7 mouse cellular contexts compared by ENCODE assay signal in genomic region chr6:72851633-72852032, GRCm38 (mm10). TPM values are rescaled to one million over a fixed set of nuclear protein-coding genes. Genes with fewer than 3 reads are reported as not detected.
DNase-seq lines count a peak whose midpoint lies in the region; ATAC-seq and TF ChIP-seq lines count a peak whose summit lies in the region.

No protein-coding gene starts in this region.

- H3K9me3 ChIP-seq in kidney, embryonic 14.5 days (ENCODE audit: control insufficient read depth, low read length): no peaks in the 10 kb centered on the region
- no peaks in the 10 kb centered on the region for H3K9me3 ChIP-seq in ES-Bruce4 (replicated peaks; ENCODE audit: control insufficient read depth, insufficient read depth, low read length, poor library complexity, severe bottlenecking)
- H3K9me3 ChIP-seq in liver, embryonic 14.5 days (ENCODE audit: control insufficient read depth, low read length): no peaks in the 10 kb centered on the region

- WGBS in kidney, embryonic 14.5 days: 86% methylated on average over 5 of the region's 5 CpGs
- WGBS in liver, embryonic 14.5 days (ENCODE audit: insufficient replicate concordance): 68% methylated on average over 5 of the region's 5 CpGs

- no peak overlapping the region for H3K4me2 ChIP-seq in kidney, embryonic 14.5 days (replicated peaks; ENCODE audit: low read depth, low read length)
- no peak overlapping the region for H3K4me2 ChIP-seq in liver, embryonic 14.5 days (ENCODE audit: low read depth)

- H3K4me3 ChIP-seq in kidney, embryonic 14.5 days (ENCODE audit: low read length): no peak overlapping the region
- no peak overlapping the region for H3K4me3 ChIP-seq in ES-Bruce4 (ENCODE audit: low read depth, low read length)
- no peak overlapping the region for H3K4me3 ChIP-seq in liver, embryonic 14.5 days (ENCODE audit: insufficient read depth in 1 of 2, low read depth in 2 of 2, low read length in 2 of 2)

- TF ChIP-seq EP300 in ES-Bruce4 (IDR thresholded peaks at IDR 0.05; ENCODE audit: insufficient read depth, low read depth, low read length): no peak
- no peak for TF ChIP-seq EP300 in liver, embryonic 14.5 days (IDR thresholded peaks at IDR 0.05; ENCODE audit: low read depth)

- TF ChIP-seq POLR2A in ES-Bruce4 (IDR thresholded peaks at IDR 0.05; ENCODE audit: insufficient read depth, low read length): no peak

- no peak for DNase-seq in kidney, adult 11 months
- DNase-seq in adrenal gland, postnatal 36 days: peak; percentile 41 to 43
- DNase-seq in liver, embryonic 14.5 days (ENCODE audit: low read depth in 3 of 3, low spot score in 3 of 3): peak in 1 of 3 experiments; percentile 10
- peak; percentile 28 to 69 for DNase-seq in spleen, postnatal 4 days (ENCODE audit: low spot score in 2 of 2)
- DNase-seq in adipocyte (ENCODE audit: low spot score): no peak

- H3K27me3 ChIP-seq in kidney, embryonic 14.5 days (ENCODE audit: control insufficient read depth, insufficient read depth, low read length): no peaks in the 10 kb centered on the region
- no peaks in the 10 kb centered on the region for H3K27me3 ChIP-seq in ES-Bruce4 (ENCODE audit: control insufficient read depth, insufficient read depth, low read length, poor library complexity, severe bottlenecking)
- no peaks in the 10 kb centered on the region for H3K27me3 ChIP-seq in liver, embryonic 14.5 days (ENCODE audit: control insufficient read depth, insufficient read depth, low read length)

- H3K4me1 ChIP-seq in kidney, embryonic 14.5 days (ENCODE audit: control insufficient read depth, insufficient read depth, low read length): no peaks in the 10 kb centered on the region
- H3K4me1 ChIP-seq in ES-Bruce4 (ENCODE audit: control insufficient read depth, insufficient read depth, low read length): peaks cover 3% of the 10 kb centered on the region
- H3K4me1 ChIP-seq in liver, embryonic 14.5 days (replicated peaks; ENCODE audit: control insufficient read depth in 2 of 2, insufficient read depth in 2 of 2, low read length in 1 of 2): no peaks in the 10 kb centered on the region

- TF ChIP-seq CTCF in ES-Bruce4 (IDR thresholded peaks at IDR 0.05; ENCODE audit: low read depth, low read length): peak; percentile 83
- peak; percentile 72 for TF ChIP-seq CTCF in liver, embryonic 14.5 days (IDR thresholded peaks at IDR 0.05; ENCODE audit: low read depth)

- ATAC-seq in kidney, embryonic 14.5 days (ENCODE audit: low FRiP score, low TSS enrichment): peak; percentile 64; the same call in 1 of the 2 replicates
- no peak for ATAC-seq in liver, embryonic 14.5 days (ENCODE audit: insufficient read depth)

- no peak overlapping the region for H3K27ac ChIP-seq in kidney, embryonic 14.5 days (ENCODE audit: low read depth, low read length)
- no peak overlapping the region for H3K27ac ChIP-seq in ES-Bruce4 (ENCODE audit: insufficient read depth, low read length)
- no peak overlapping the region for H3K27ac ChIP-seq in liver, embryonic 14.5 days

- peaks cover 60% of the 10 kb centered on the region for H3K36me3 ChIP-seq in kidney, embryonic 14.5 days (ENCODE audit: control insufficient read depth, insufficient read depth, low read length)
- H3K36me3 ChIP-seq in ES-Bruce4 (ENCODE audit: control insufficient read depth, insufficient read depth, low read length, poor library complexity, severe bottlenecking): peaks cover 55% of the 10 kb centered on the region
- peaks cover 36% of the 10 kb centered on the region for H3K36me3 ChIP-seq in liver, embryonic 14.5 days (replicated peaks; ENCODE audit: control insufficient read depth, insufficient read depth, low read depth)

- H3K9ac ChIP-seq in kidney, embryonic 14.5 days (ENCODE audit: low read depth, low read length): no peak overlapping the region
- H3K9ac ChIP-seq in ES-Bruce4 (ENCODE audit: low read depth, poor library complexity, severe bottlenecking): no peak overlapping the region
- no peak overlapping the region for H3K9ac ChIP-seq in liver, embryonic 14.5 days (replicated peaks)

RNA-seq across cellular contexts. Expression of gene Kcmf1, which starts 48.1 kb away (rescaled TPM):
- polyA plus RNA-seq in kidney, embryonic 14.5 days (2014; fragmentation: Nextera tagmentation; extraction: Ambion mirVana): 35.9 and 47.9 TPM in 2 replicates
- 175 and 188 TPM in 2 replicates for polyA plus RNA-seq in ES-Bruce4 (2011; ENCODE audit: insufficient read depth, insufficient read length, low read depth, missing spikeins)
- total RNA-seq in adrenal gland, postnatal 36 days (2021): 100 to 1,000 TPM in 1 of 2 experiments, 10 to 100 TPM in 1; 88.9 to 100 TPM
- polyA plus RNA-seq in liver, embryonic 14.5 days (2012; rRNA removed): 23.1 and 27.7 TPM in 2 replicates
- 29.5 and 34.4 TPM in 2 replicates for polyA plus RNA-seq in liver, embryonic 14.5 days (2014; fragmentation: Nextera tagmentation; extraction: Ambion mirVana)

Comparison
In these comparisons a context has a peak if more than half of its experiments do, and no peak if none do; other contexts are left out.
1. DNase-seq: peak in adrenal gland, postnatal 36 days (2 of 2) and spleen, postnatal 4 days (2 of 2); none in kidney, adult 11 months (single experiment) and adipocyte (single experiment).